Mouse (Mus musculus) bone marrow, adult 2 months (tissue): Measurements from ENCODE around the gene Zfand3. TPM values are rescaled to one million over a fixed set of nuclear protein-coding genes. Genes with fewer than 3 reads are reported as not detected.
A peak's percentile ranks its signal among the peaks of the same experiment; 100 is the strongest.

Source experiments
- H3K27ac ChIP-seq: fragments of 200-500 bp; 2 replicates; pipeline ENCODE4 v1.5.1; 2012; ENCODE audit warnings: low read depth, mild to moderate bottlenecking, control low read depth, inconsistent platforms, low read length; ENCODE audit not compliant: control insufficient read depth, poor library complexity, insufficient read depth
- H3K4me1 ChIP-seq: fragments of 200-500 bp; 2 replicates; pipeline ENCODE4 v1.6.1; 2011; ENCODE audit warnings: low read length; ENCODE audit not compliant: control insufficient read depth, insufficient read depth
- H3K4me3 ChIP-seq: fragments of 200-500 bp; replicated peaks from 2 replicates; pipeline ENCODE3; 2011; ENCODE audit warnings: mild to moderate bottlenecking, low read depth, low read length, control low read depth; ENCODE audit not compliant: control insufficient read depth
- CTCF ChIP-seq: fragments of 200-500 bp; IDR thresholded peaks from 2 replicates; pipeline ENCODE4 v1.5.1; 2011; ENCODE audit warnings: low read length, control low read depth; ENCODE audit not compliant: control insufficient read depth, insufficient read depth
- POLR2A ChIP-seq: fragments of 200-500 bp; IDR thresholded peaks from 2 replicates; pipeline ENCODE4 v1.6.1; 2011; ENCODE audit warnings: low read depth, mild to moderate bottlenecking, control low read depth, low read length, borderline replicate concordance; ENCODE audit not compliant: control insufficient read depth
- WGBS: fragments of 180-500 bp; shearing (Covaris S2); methylation state at CpG from one replicate; pipeline ENCODE4 v1.1.7; 2018; 5-methylcytosine and 5-hydroxymethylcytosine counted together
- polyA plus RNA-seq: library from polyadenylated mRNA; stranded (reverse); fragments of >200 nt; gene quantifications from 2 replicates; pipeline ENCODE4 v1.2.4, GENCODE M21; 2011; ENCODE audit warnings: low replicate concordance; ENCODE audit not compliant: missing spikeins, insufficient read depth, insufficient read length

Zfand3 gene
- polyA plus RNA-seq, 1 experiment = 46.6 TPM

DNA sequence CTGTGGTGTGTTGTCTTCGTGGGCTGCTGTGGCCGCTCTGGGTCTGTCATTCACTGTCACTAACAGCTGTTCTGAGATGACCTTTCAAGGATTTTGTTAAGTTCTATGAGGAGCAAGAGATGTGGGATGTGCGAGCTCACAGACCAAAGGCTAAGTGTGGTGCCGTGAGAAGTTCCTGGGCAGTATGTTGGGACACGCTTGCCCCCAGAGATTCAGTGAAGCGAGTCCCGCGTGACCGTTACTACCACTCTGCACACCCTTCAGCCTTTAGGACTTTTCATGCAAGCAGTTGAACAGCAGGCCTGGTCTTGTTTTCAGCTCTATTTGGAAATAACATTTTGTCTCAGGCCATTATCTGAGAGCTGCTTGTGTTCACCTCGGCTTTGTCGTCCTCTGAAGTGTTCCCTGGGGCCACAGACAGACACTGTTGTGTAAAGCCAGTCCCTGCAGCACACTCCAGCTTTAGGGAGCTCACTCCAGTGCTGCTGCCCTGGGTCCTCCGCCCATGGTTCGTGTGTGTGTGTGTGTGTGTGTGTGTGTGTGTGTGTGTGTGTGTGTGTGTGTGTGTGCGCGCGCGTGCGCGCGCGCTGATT, 191.2 kb downstream of the Zfand3 start:
- Histone ChIP-seq H3K4me3 (no peak overlapping the region), H3K27ac (no peak overlapping the region), H3K4me1 (peaks cover 2% of the 10 kb centered on the region)
- WGBS = 91% methylated on average over 18 of the region's 21 CpGs
- no peak for TF ChIP-seq POLR2A
- no peak for TF ChIP-seq CTCF

DNA sequence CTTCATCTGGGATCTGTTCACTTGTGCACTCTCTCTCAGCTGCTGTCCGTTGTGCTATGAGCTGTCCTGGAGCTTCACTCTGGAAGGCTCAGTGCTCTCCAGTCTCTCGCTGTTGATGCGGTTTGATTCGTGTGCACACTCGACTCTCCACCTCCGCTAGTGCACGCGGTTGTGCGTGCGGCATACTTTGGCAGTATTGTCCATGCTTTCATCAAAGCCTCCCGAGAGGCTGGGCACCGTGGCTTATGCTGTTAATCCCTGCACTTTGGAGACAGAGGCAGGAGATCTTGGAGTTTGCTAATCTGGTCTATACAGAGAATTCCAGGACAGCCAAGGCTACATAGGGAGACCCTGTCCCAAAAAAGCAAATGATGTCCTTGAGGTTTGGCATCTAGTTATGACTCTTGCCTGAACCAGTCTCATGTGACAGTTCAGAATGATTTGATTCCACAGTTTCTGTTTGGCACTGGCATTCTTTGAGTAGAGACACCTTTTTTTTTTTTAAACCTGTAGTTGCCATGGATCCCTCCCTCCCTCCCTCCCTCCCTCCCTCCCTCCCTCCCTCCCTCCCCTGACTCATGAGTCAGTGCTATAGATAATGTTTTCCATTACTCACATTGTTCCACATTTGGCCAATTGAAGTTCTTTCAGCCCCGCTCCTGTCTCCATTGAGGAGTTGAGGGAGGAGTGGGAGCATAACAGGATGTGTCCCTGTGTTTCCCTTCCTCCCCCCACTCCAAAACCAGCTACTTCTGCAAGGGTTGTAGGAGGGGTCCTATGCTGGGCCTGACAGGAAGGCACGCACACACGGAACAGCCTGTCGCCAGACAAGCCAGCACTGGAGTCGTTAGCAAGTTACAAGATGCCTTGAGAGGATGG, 192.1 kb downstream of the Zfand3 start:
- Histone ChIP-seq H3K4me3 (no peak overlapping the region), H3K4me1 (peaks cover 2% of the 10 kb centered on the region), H3K27ac (peak overlapping the region; percentile 10; the same call in 1 of the 2 replicates)
- TF ChIP-seq CTCF (no peak), POLR2A (no peak)
- 88% methylated on average over 17 of the region's 17 CpGs for WGBS

DNA sequence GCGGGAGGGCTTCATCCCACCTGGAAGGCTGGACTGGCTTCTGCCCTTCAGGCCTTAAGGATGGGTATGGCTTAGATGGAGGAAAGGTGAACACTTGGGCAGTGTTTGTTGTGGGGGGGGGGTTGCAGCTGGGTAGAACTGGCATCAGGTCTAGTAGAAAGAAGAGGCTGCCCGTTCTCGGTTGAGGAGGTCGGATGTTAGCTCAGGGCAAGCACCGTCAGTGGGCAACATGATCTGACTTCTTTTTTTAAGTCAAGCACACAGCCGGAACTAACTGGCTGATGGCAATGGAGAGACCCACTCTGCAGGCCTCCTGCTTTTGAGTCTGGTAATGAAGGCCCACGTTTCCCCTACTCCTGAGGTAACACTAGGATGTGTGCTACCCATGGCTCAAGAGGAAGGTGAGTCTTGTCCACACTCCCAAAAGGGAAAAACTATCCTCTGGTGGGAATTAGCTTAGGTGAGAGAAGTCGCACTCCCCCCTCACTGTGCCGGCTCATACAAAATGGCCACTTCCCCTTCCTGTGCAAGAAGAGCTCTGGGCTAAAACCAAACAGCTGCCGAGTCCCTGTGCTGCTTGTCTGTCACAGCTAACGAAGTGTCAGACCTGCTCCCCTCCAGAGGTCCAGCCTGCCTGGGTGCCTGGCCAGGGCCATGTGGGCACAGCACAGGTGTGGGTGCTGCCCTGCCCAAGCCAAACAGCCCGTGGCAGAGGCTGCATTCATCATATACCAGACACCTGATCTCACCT, 192.9 kb downstream of the Zfand3 start:
- H3K4me3 ChIP-seq = no peak overlapping the region
- WGBS = 25% methylated on average over 12 of the region's 12 CpGs
- peak overlapping the region; percentile 40; the same call in 1 of the 2 replicates for H3K27ac ChIP-seq
- TF ChIP-seq POLR2A (no peak), CTCF (no peak)
- peaks cover 2% of the 10 kb centered on the region for H3K4me1 ChIP-seq

- no peak overlapping the region for H3K4me3 ChIP-seq
- TF ChIP-seq POLR2A = no peak
- no peak for TF ChIP-seq CTCF
These were observed 193.9 kb downstream of the Zfand3 start for GRCm38 (mm10) chr17:30198422-30198821.

DNA sequence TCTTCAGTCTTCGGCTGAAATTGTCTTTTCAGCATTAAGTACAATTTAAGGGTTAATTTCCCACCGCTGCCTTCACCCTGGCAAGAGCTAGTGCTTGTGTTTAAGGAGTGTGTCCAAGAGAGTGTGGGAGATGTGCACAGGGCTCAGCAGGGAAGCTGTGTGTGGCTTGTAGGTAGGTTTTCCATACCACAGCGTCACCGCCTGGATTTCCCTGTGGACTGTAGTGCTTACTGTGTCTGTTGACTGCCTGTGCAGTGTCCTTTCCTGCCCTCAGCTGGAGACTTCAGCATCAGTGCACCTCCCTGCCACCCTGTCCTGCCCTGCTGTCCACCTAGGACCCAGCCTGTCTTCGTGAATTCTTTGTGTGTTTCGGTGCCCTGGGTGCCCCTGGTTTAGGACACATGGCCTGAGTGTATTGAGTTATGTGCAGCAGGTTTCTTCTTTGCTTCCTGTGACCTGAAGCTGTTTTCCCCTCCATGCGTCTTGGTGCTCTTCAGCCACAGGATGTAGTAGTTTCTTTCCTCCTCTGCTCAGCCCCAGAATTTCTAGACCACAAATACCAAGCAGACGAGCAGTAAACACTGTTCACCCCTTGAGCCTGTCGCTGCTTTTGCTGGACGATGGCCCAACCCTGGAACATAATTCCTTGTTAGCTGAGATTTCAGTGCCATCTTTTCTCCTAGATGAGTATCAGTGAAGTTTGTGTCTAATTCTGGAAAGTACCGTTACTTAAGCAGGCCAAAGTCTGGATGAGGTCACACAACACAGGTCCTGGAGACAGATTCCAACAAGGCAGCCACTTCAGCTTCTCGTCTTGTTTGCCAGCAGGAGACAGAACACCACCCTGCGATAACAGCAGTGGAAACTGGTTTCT, 195.1 kb downstream of the Zfand3 start:
- no peak overlapping the region; the same call in 1 of the 2 replicates for H3K27ac ChIP-seq
- H3K4me3 ChIP-seq = no peak overlapping the region
- 69% methylated on average over 13 of the region's 13 CpGs for WGBS
- peaks cover 2% of the 10 kb centered on the region for H3K4me1 ChIP-seq
- TF ChIP-seq CTCF (no peak), POLR2A (no peak)

More at GRCm38 (mm10) chr17:30198422-30198821, 193.9 kb downstream of the Zfand3 start:
- Histone ChIP-seq H3K4me1 (peaks cover 2% of the 10 kb centered on the region), H3K27ac (no peak overlapping the region)
- WGBS = 85% methylated on average over 10 of the region's 10 CpGs

- TF ChIP-seq CTCF = no peak
- no peak for TF ChIP-seq POLR2A
- Histone ChIP-seq H3K4me3 (no peak overlapping the region), H3K4me1 (peaks cover 2% of the 10 kb centered on the region), H3K27ac (no peak overlapping the region)
- WGBS = 90% methylated on average over 4 of the region's 4 CpGs
These were observed 195.8 kb downstream of the Zfand3 start for GRCm38 (mm10) chr17:30200283-30200682.

DNA sequence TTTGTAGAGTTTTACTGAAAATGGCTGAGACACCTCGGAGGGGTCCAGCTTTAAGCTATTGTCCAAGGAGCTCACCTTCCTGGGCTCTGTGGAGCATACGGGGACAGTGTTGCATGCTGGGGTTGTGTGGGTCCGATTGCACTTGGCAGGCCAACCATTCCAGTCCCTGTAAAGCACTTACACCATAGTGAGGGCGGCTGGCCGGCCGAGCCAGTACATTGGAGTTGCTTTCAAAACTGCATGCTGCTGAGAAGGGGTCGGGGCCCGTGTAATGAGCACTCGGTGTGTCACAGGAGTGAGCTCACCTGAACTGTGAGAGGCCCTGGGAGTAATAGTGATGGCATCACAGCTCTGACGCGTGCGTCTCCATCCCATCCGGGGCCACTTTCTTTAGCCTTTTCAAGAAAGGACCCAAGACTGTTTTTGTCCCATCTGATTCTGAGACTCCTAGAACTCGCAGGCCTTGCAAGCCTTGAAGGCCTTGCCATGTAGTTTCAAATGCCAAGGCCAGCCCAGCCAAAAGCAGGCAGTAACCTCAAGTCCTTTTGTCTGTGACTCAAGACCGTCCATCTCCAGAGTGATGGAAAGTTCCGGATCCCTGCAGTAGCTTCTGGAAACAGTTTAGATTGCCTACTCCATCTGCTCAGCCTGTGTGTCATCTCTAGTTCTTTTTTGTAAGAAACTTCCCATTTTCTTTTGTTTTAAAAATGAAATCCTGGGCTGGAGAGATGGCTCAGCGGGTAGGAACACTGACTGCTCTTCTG, 200.7 kb downstream of the Zfand3 start:
- no peaks in the 10 kb centered on the region; the same call in 1 of the 2 replicates for H3K4me1 ChIP-seq
- H3K27ac ChIP-seq = no peak overlapping the region
- 89% methylated on average over 17 of the region's 17 CpGs for WGBS
- no peak overlapping the region for H3K4me3 ChIP-seq
- TF ChIP-seq CTCF (no peak), POLR2A (no peak)

DNA sequence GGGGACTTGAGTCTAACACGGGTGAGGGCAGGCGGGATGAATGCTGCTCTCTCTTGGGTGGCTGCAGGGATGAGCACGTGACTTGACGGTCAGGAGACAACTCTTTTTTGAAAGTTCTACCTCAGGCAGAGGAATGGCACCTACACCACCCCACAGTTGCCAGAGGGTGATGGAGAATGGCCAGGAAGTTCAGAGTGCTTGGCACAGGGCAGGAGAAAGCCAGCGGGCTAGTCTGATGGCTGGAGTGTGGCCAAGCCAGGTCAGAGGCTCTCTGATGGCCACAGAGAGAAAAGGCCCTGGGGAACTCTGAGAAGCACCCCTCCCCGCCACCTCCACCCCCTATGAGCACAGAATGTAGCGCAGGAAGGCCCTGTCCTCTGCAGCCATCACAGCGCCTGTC, 205.7 kb downstream of the Zfand3 start:
- TF ChIP-seq POLR2A (no peak), CTCF (no peak)
- Histone ChIP-seq H3K27ac (no peak overlapping the region), H3K4me3 (no peak overlapping the region), H3K4me1 (no peaks in the 10 kb centered on the region; the same call in 1 of the 2 replicates)
- 88% methylated on average over 8 of the region's 8 CpGs for WGBS
